Mouse (Mus musculus) adrenal gland (tissue): ENCODE results near the gene 1700003F12Rik.

Experiments used
- intact Hi-C: fragments of 180-260 bp; cut with DNase I; formaldehyde crosslinking; loops from one replicate; pipeline ENCODE4 v1.15.1; 2025
- long read RNA-seq, 2 experiments: library from polyadenylated mRNA; unstranded; transcript quantifications; one replicate each; pipeline ENCODE4 v2.0.0; 2020; ENCODE audit warnings: borderline replicate concordance in 1 of 2; ENCODE audit not compliant: insufficient replicate concordance in 1 of 2

Gene 1700003F12Rik
- long read RNA-seq, experiment 1: 0 reads
- long read RNA-seq, experiment 2: 0 reads

GRCm38 (mm10) chr2:154546711-154547110 lies at the start of gene 1700003F12Rik:
Gene 1700003F12Rik, plus strand, starts transcription at chr2:154547085.
- intact Hi-C loops: no loop called here

GRCm38 (mm10) chr2:154498571-154498970 lies 48.3 kb upstream of the 1700003F12Rik start:
- intact Hi-C loops: no loop called here

GRCm38 (mm10) chr2:154499717-154500247 lies 47.1 kb upstream of the 1700003F12Rik start:
- intact Hi-C loops: no loop called here

- intact Hi-C loops: no loop called here
These were observed 46.1 kb upstream of the 1700003F12Rik start for GRCm38 (mm10) chr2:154500758-154501157.

- intact Hi-C loops: no loop called here
These were observed 39.8 kb upstream of the 1700003F12Rik start for GRCm38 (mm10) chr2:154507076-154507475.

GRCm38 (mm10) chr2:154507566-154508283 lies 39.2 kb upstream of the 1700003F12Rik start:
- intact Hi-C loops: no loop called here

- intact Hi-C loops: no loop called here
These were observed 38.4 kb upstream of the 1700003F12Rik start for GRCm38 (mm10) chr2:154508450-154508849.

GRCm38 (mm10) chr2:154510141-154510540 lies 36.7 kb upstream of the 1700003F12Rik start:
- intact Hi-C loops: no loop called here

- intact Hi-C loops: no loop called here
These were observed 29.9 kb upstream of the 1700003F12Rik start for GRCm38 (mm10) chr2:154516944-154517343.

GRCm38 (mm10) chr2:154517424-154517823 lies 29.5 kb upstream of the 1700003F12Rik start:
- intact Hi-C loops: no loop called here

- intact Hi-C loops: loop anchor here (1.0 kb wide), 1 partner anchor 38 kb away; no protein-coding TSS in a partner anchor
These were observed 25.4 kb upstream of the 1700003F12Rik start for GRCm38 (mm10) chr2:154521449-154521848.

- intact Hi-C loops: no loop called here
These were observed 24.6 kb upstream of the 1700003F12Rik start for GRCm38 (mm10) chr2:154522334-154522733.

GRCm38 (mm10) chr2:154525285-154525684 lies 21.6 kb upstream of the 1700003F12Rik start:
- intact Hi-C loops: no loop called here

GRCm38 (mm10) chr2:154526531-154526930 lies 20.4 kb upstream of the 1700003F12Rik start:
- intact Hi-C loops: no loop called here

- intact Hi-C loops: no loop called here
These were observed 14.0 kb upstream of the 1700003F12Rik start for GRCm38 (mm10) chr2:154532888-154533287.

- intact Hi-C loops: no loop called here
These were observed 12.1 kb upstream of the 1700003F12Rik start for GRCm38 (mm10) chr2:154534704-154535270.

- intact Hi-C loops: no loop called here
These were observed 8.6 kb upstream of the 1700003F12Rik start for GRCm38 (mm10) chr2:154538310-154538709.

GRCm38 (mm10) chr2:154538710-154539109 lies 8.2 kb upstream of the 1700003F12Rik start:
- intact Hi-C loops: no loop called here

- intact Hi-C loops: loop anchor here (2.0 kb wide), 1 partner anchor 123 kb away; no protein-coding TSS in a partner anchor
These were observed 7.2 kb upstream of the 1700003F12Rik start for GRCm38 (mm10) chr2:154539720-154540119.

- intact Hi-C loops: loop anchor here (2.0 kb wide), 1 partner anchor 125 kb away; no protein-coding TSS in a partner anchor
These were observed 5.3 kb upstream of the 1700003F12Rik start for GRCm38 (mm10) chr2:154541630-154542029.

- intact Hi-C loops: no loop called here
These were observed 3.1 kb upstream of the 1700003F12Rik start for GRCm38 (mm10) chr2:154543567-154544347.
